Mouse (Mus musculus): ENCODE measurements around the gene Tmem45a.
"Not testable (repeated sequence)": the region's sequence is repeated elsewhere in the genome, so short reads cannot be mapped to it uniquely, and the experiment has no call there.

The Tmem45a gene

GRCm38 (mm10) chr16:56885824-56886615 lies at the start of gene Tmem45a:
Gene Tmem45a, minus strand, starts transcription at chr16:56886166.
- peak; percentile 88 to 89 for DNase-seq (ENCODE audit: low spot score in 2 of 2)

GRCm38 (mm10) chr16:56928023-56928422 lies 42.1 kb upstream of the Tmem45a start, which contains the start of gene Lnp1:
Gene Lnp1, minus strand, starts transcription at chr16:56928061.
- DNase-seq (ENCODE audit: low spot score in 2 of 2): no peak

- peak in 1 of 2 experiments; percentile 11 for DNase-seq (ENCODE audit: low spot score in 2 of 2)
These were observed 34.2 kb upstream of the Tmem45a start for GRCm38 (mm10) chr16:56920102-56920657.

GRCm38 (mm10) chr16:56917230-56917629 lies 31.3 kb upstream of the Tmem45a start:
- no peak for DNase-seq (ENCODE audit: low spot score in 2 of 2)

- no peak for DNase-seq (ENCODE audit: low spot score in 2 of 2)
These were observed 23.0 kb upstream of the Tmem45a start for GRCm38 (mm10) chr16:56908986-56909385.

- DNase-seq (ENCODE audit: low spot score in 2 of 2): not testable (repeated sequence)
These were observed 16.2 kb upstream of the Tmem45a start for GRCm38 (mm10) chr16:56902206-56902605.

- DNase-seq (ENCODE audit: low spot score in 2 of 2): no peak
These were observed 5.6 kb upstream of the Tmem45a start for GRCm38 (mm10) chr16:56891583-56891982.

GRCm38 (mm10) chr16:56886616-56887116 lies 700 bp upstream of the Tmem45a start:
- no peak for DNase-seq (ENCODE audit: low spot score in 2 of 2)

- DNase-seq (ENCODE audit: low spot score in 2 of 2): no peak
These were observed 1.2 kb downstream of the Tmem45a start for GRCm38 (mm10) chr16:56884811-56885210.

- DNase-seq (ENCODE audit: low spot score in 2 of 2): no peak
These were observed 12.6 kb downstream of the Tmem45a start for GRCm38 (mm10) chr16:56873410-56873809.

GRCm38 (mm10) chr16:56870458-56870857 lies 15.5 kb downstream of the Tmem45a start:
- no peak for DNase-seq (ENCODE audit: low spot score in 2 of 2)

GRCm38 (mm10) chr16:56868361-56868760 lies 17.6 kb downstream of the Tmem45a start:
- no peak for DNase-seq (ENCODE audit: low spot score in 2 of 2)

- DNase-seq (ENCODE audit: low spot score in 2 of 2): no peak
These were observed 18.4 kb downstream of the Tmem45a start for GRCm38 (mm10) chr16:56867591-56867990.

GRCm38 (mm10) chr16:56852841-56853587 lies 33.0 kb downstream of the Tmem45a start:
- peak; percentile 9 to 39 for DNase-seq (ENCODE audit: low spot score in 2 of 2)

GRCm38 (mm10) chr16:56842988-56843387 lies 43.0 kb downstream of the Tmem45a start:
- no peak for DNase-seq (ENCODE audit: low spot score in 2 of 2)

GRCm38 (mm10) chr16:56833312-56833711 lies 52.7 kb downstream of the Tmem45a start:
- no peak for DNase-seq (ENCODE audit: low spot score in 2 of 2)

GRCm38 (mm10) chr16:56831986-56832385 lies 54.0 kb downstream of the Tmem45a start:
- DNase-seq (ENCODE audit: low spot score in 2 of 2): no peak

- no peak for DNase-seq (ENCODE audit: low spot score in 2 of 2)
These were observed 84.4 kb downstream of the Tmem45a start for GRCm38 (mm10) chr16:56801370-56802109.

GRCm38 (mm10) chr16:56800946-56801345 lies 85.0 kb downstream of the Tmem45a start:
- DNase-seq (ENCODE audit: low spot score in 2 of 2): no peak

- DNase-seq (ENCODE audit: low spot score in 2 of 2): no peak
These were observed 85.5 kb downstream of the Tmem45a start for GRCm38 (mm10) chr16:56800469-56800868.

GRCm38 (mm10) chr16:56799541-56800029 lies 86.4 kb downstream of the Tmem45a start:
- DNase-seq (ENCODE audit: low spot score in 2 of 2): no peak

All from heart, adult 9 months (tissue).